Mouse (Mus musculus) urinary bladder, adult 18-20 months (tissue): ENCODE measurements around the gene Camk1d.
A peak's percentile ranks its signal among the peaks of the same experiment; 100 is the strongest.

Experiments
- DNase-seq, 2 experiments: peaks; one replicate each; pipeline ENCODE4 v3.0.0; 2022; ENCODE audit warnings: low spot score in 2 of 2, mixed read lengths in 2 of 2

Gene Camk1d

GRCm38 (mm10) chr2:5321660-5322295 is 392.5 kb downstream of the Camk1d start:
- no peak for DNase-seq

GRCm38 (mm10) chr2:5319138-5319537 is 395.2 kb downstream of the Camk1d start:
- DNase-seq, result no peak

- DNase-seq, result no peak
Observed at GRCm38 (mm10) chr2:5316763-5317162, 397.6 kb downstream of the Camk1d start.

- DNase-seq, result no peak
Observed at GRCm38 (mm10) chr2:5316217-5316616, 398.1 kb downstream of the Camk1d start.

- DNase-seq, result no peak
Observed at GRCm38 (mm10) chr2:5315291-5315828, 399.0 kb downstream of the Camk1d start.

- DNase-seq, result no peak
Observed at GRCm38 (mm10) chr2:5314530-5315166, 399.7 kb downstream of the Camk1d start.

- DNase-seq, result no peak
Observed at GRCm38 (mm10) chr2:5305156-5305555, 409.2 kb downstream of the Camk1d start.

GRCm38 (mm10) chr2:5304451-5304850 is 409.9 kb downstream of the Camk1d start:
- no peak for DNase-seq

GRCm38 (mm10) chr2:5301286-5301685 is 413.0 kb downstream of the Camk1d start:
- DNase-seq, result no peak

GRCm38 (mm10) chr2:5298071-5298470 is 416.2 kb downstream of the Camk1d start:
- DNase-seq, result no peak

- no peak for DNase-seq
Observed at GRCm38 (mm10) chr2:5296749-5297545, 417.4 kb downstream of the Camk1d start.

GRCm38 (mm10) chr2:5295098-5295497 is 419.2 kb downstream of the Camk1d start:
- no peak for DNase-seq

GRCm38 (mm10) chr2:5294451-5294850 is 419.9 kb downstream of the Camk1d start:
- DNase-seq, result no peak

- DNase-seq, result no peak
Observed at GRCm38 (mm10) chr2:5288593-5288992, 425.7 kb downstream of the Camk1d start.

GRCm38 (mm10) chr2:5287044-5287380 is 427.3 kb downstream of the Camk1d start:
- DNase-seq, result no peak

- DNase-seq, result peak; percentile 23 to 61
Observed at GRCm38 (mm10) chr2:5286189-5287043, 427.9 kb downstream of the Camk1d start.

- no peak for DNase-seq
Observed at GRCm38 (mm10) chr2:5284351-5284750, 430.0 kb downstream of the Camk1d start.

- DNase-seq, result no peak
Observed at GRCm38 (mm10) chr2:5282623-5283022, 431.7 kb downstream of the Camk1d start.

- no peak for DNase-seq
Observed at GRCm38 (mm10) chr2:5267980-5268379, 446.3 kb downstream of the Camk1d start.

- no peak for DNase-seq
Observed at GRCm38 (mm10) chr2:5262279-5262678, 452.0 kb downstream of the Camk1d start.

- DNase-seq, result no peak
Observed at GRCm38 (mm10) chr2:5258250-5258649, 456.1 kb downstream of the Camk1d start.

- peak; percentile 25 to 65 for DNase-seq
Observed at GRCm38 (mm10) chr2:5249969-5250368, 464.3 kb downstream of the Camk1d start.
